Mouse (Mus musculus): ENCODE measurements around the gene Scml4.
A peak's percentile ranks its signal among the peaks of the same experiment; 100 is the strongest.

Gene Scml4

DNA sequence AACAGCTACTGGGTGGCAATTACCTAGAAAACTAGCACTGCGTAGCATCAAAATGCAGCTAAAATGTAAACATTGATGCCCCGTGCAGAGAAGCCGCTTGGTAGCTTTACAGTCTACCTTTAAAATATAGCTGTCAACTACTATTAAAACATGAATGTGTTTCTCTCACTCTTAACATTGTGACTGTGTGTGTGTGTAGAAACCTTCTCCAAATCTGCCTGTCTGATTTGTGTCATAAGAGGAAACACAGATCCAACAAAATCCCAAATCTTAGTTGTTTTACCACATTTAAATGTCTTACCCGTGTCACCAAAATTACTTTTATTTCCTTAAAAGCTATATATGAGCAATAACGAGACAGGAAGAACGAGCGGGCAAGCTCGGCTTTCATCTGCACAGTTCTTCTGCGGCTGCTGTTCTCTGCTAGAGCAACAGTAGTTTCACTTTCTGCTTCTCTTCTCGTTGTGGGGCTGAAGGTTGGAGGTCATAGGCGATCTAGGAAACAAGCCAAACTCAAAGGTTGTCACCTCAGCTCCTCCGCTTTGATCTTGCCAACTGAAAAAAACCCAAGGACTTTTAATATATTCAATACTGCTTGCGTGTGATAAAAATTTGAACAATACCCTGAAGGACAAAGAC lies 2.1 kb downstream of the Scml4 start:
- no peak for DNase-seq

DNA sequence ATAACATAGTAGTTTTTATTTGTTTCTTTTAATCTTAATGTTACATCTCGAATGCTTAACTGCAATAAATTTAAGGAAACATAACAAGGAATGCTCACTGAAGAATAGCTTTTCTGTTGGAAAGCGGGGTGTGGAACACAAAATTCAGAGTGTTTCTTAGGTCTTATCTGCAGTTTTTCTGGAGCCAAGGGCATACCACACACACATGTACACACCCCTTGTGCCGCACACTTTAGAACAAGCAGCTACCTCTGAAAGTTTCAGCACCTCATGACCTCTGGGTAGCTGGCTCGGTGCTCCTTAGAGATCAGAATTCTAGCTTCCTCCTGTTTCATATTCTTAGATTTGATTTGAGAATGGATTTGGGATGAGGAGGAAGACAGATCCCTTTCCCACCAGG lies 2.6 kb downstream of the Scml4 start:
- no peak for DNase-seq

DNA sequence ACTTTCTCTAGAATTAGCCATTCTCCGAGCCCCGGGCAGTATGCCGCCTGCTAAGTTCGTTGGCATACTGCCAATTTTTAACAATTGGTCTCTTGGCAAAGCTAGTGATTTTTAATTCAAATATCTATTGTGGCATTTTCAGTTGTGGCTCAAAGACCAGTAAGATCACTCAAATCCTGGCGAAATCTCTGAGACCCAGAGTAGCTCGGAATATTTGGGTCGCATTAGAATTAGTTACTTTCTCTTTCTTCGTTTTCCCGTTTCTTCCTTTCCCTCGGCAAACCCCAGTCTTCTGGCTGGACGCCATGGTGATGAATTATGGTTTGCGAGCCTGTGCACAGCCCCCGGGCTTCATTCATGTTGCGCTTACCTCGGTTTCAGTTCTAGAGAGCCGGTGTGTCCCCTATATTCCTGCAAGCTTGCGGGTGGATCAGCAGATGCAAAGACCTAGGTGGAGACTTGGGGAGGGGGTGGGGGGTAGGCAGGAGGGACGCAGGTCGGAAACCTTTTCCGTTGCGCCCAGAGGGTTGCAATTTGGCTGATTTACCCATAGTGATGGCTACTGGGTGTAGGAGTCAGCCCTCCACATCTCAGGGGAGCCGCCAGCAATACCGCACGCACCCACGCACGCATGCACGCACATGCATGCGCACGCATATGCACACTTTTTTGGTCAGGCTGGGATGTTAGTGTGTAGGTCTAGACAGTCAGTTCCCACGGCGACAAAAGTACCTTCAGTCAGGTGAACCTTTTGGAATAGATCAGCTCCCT lies 3.6 kb downstream of the Scml4 start:
- peak; percentile 20 for DNase-seq

DNA sequence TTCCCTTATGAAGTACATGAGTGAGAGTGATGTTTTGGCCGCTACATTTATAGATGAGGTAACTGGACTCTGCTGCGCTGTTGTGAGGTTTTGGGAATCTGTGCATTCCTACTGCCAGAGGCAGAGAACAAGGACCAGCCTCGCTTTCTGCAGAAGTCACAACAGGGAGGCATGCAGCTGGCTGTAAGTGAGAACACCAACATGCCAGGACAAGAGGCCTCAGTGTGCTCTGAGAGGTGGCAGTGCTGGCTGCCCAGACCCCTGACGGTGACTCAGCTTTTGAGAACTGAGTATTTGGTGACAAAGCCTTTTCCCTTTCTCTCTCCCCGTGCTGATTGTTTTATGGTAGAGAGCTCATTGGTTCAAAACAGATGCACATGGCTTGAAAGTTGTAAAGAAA lies 4.5 kb downstream of the Scml4 start:
- DNase-seq, result no peak

DNA sequence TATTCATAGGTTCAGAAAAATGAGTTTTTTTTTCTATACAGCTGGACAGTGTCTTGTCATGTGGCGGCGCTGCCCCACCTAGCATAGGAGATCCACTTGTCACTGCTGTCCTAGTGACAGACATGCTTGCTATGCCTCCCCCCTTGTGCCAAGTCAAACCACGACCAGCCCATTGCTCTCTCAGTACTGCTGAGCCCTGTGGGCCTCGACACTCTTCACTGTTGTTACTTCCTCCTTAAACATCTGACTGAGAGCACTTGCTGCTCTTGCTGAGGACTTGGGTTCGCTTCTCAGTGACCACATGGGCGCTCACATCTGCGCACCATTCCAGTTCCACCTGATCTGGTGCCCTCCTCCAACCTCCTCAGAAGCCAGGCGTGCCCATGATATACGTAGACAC lies 8.2 kb downstream of the Scml4 start:
- DNase-seq, result no peak

DNA sequence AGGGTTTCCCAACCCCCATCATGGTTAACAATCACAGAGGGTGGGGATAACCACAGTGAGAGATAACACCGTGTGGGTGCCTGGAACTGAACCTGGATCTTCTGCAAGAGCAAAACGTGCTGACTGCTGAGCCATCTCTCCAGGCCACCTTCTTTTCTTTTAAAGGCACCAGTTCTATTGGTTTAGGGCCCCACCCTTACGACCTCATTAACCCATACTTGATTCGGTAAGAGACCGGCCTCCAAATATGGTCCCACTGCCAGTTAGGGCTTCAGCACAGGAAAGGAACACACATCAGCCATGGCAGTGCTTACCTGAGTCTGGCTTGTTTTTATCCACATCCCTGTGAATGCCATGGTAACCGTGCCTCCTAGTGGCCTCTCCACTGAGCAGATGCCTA lies 9.3 kb downstream of the Scml4 start:
- DNase-seq, result no peak

DNA sequence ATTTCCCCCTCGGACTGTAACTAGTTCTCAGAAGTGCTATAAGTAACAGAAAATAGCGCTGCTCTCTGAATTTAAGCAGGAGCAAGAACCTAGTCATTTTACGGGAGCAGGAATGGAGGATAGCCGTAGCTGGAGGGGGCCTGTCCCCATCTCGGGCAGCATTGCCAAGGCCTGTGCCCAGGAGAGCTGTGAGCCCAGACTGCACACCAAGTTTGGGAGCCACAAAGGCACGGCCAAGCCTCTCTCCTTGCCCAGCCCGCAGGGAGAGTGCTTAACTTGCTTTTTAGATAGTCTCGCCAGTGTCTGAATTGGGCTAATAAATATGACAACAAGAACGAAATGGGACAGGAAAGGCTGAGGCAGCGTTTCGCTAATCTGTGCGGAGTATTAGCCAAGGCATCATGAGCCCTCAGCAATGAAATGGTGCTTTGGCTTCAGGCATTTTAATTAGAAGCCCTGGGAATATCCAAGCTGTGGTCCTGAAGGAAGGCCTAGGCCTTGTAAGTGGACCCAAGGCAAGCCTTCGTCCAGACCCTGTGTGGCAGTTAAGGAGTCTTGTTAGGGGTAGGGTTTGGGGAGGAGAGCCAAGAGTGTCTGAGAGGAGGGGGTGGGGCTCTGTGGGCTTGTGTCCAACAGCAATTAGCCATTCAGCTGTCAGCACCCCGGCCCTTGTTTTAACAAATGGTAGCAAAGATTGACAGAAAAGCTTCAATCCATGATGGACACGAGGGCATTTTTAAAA lies 12.3 kb downstream of the Scml4 start:
- no peak for DNase-seq

DNA sequence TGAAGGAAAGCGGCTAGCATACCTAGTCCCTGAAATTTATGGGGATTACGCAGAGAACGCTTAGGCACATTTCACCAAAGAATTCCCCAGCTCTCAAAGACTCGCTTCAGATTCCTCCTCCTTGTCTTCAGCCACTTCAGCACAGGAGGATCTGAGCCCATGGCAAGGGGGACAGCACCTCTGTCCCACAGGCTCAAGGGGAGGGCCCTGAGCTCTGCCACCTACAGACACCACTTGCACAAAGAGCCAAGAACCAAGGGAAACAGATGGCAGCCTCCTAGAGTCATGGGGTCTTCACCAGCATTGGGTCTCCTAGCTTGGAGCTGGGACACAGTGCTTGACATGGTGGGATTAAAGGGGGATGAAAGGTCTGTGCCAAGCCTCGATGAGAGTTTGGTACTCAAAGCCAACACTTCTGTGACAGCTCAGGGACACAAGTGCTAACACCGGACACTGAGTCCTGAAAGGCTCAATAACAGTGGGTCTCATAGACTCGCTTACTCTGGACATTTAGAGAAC lies 13.0 kb downstream of the Scml4 start:
- no peak for DNase-seq

DNA sequence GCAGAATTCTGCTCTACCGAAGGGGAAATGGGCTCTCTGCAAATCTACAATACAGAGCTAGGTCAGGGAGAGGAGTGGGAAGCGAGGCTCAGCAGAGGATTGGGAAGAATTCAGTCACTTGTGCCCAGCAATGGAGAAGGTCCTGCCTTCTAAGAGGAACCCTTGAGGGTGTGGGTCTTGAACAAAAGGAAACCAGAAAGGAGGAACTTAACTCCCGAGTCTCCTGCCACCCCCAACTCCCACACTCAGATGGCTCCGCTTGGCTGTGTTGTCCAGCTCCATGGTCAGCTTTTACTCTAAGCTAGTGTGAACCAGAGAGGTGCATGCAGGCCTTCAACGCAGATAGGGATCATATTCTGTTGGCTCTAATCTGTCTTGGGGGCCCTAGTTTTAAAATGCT lies 16.0 kb downstream of the Scml4 start:
- no peak for DNase-seq

DNA sequence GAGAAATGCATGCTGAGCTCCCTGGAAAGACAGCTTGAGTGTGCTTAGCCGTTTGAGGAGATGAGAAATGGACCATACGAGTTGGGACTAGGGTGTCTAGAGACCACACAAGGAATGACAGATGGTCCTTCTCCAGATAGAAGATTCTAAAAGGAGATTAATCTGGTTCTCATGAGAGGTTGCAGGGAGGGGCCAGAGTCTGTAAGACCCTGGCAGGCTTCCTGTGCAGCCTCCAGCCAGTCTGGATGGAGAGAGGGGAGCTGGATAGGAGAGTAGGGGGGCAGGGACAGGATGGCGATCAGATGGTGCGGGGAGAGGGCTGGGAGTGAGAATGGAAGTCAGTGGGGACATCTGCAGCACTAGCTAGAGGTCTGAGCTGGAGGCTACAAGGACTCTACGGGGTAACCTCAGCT lies 19.1 kb downstream of the Scml4 start:
- DNase-seq, result no peak

DNA sequence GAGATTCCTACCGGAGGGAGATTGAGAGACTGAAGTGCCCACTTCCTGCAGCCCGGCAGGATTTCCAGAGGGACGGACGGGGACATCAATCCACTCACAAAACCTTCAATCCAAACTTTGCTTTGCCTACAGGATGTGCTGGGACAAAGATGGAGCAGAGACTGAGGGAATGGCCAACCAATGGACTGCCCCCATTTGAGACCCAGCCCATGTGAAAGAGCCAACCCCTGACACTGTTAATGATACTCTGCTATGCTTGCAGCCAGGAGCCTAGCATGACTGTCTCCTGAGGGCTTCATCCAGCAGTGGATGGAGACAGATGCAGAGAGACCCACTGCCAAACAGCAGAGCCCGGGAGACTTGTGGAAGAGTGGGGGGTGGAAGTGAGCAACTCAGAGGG lies 19.5 kb downstream of the Scml4 start:
- no peak for DNase-seq

DNA sequence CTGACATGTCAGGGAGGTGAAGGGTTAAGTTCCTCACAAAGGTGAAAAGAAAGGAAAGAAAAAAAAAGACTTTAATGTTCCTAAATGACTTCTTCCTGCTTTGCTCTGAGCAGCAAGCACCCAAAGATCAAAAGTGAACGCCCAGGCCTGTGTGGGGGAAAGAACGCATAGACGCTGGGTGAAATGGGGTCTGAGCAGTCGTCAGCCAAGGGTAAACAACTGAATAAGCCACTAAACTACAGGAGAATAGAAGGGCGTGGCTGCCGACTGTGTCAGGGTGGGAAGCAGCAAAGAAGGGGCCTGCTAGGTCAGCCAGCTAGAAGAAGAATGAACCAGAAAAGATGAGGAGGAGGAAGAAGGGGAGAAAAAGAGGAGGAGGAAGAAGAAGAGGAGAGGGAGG lies 26.9 kb downstream of the Scml4 start:
- DNase-seq, result no peak

DNA sequence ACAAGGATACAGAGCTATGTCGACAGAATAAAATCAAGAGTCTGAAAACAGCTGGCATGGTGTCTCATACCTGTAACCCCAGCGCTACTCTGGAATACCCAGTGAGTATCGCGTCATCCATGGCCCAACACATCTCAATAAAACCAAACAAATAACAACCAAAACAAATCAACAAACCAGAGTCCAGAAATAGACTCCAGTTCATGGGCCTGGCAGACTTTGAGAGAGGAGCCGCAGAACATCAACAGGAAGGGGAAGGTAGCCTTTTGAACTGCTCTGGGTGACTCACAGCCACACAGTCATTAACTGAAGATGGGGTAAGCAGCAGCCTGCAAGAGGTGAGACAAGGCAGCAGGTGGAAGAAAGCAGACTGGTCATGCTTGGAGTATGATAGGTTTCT lies 28.1 kb downstream of the Scml4 start:
- no peak for DNase-seq

DNA sequence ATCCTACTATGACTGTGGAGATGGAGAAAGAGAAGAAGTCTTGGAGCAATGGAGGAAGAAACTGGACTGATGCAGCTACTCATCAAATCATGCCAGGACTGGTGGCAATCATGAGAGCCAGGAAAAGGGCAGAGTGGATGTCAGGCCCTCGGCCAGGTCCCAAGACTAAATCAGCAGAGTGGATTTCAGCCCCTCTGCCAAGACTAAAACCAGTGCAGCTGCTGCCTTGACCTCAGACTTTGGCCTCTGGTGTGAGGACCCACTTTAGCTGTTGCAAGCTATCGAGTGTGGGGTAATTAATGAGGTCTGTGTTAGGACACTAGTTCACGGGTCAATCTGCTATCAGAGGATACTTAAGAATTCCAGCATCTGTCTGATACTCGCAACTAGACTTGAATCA lies 30.2 kb downstream of the Scml4 start:
- DNase-seq, result no peak

DNA sequence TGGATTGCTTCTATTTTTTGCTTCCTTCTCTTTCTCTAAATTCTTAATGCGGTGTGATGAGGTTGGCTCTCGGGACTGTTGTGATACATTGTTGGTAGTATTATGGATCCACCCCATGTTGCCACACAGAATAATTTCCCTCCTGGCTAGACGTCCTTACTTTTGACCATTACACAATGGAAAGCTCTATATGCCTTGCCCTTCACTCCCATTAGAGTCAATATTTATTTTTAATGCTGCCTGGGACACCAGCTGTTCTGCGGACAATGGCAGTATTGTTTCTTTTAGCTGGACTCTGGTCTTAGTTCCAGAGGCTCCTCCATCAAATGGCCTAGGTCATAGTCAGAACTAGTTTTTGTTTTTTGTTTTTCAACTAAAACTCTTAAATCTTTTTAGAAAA lies 32.1 kb downstream of the Scml4 start:
- DNase-seq, result no peak

DNA sequence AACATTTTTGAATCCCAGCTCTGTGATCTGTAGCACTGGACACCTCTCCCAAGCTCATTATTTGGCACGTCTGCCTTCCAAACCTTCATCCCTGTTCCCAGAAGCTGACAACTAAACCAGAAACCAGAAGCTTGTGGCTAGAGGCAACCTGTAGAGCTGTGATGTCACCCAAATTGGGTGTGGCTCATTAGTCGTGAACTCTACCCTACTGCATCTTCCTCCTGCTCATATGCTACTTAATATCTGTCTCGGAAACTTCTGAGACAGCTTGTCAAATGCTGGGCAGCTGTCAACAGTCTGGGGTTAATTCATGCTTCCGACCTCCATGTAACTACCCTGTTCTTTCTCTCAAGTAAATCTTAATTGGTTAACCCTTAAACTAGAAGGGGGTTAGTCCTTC lies 32.8 kb downstream of the Scml4 start:
- no peak for DNase-seq

DNA sequence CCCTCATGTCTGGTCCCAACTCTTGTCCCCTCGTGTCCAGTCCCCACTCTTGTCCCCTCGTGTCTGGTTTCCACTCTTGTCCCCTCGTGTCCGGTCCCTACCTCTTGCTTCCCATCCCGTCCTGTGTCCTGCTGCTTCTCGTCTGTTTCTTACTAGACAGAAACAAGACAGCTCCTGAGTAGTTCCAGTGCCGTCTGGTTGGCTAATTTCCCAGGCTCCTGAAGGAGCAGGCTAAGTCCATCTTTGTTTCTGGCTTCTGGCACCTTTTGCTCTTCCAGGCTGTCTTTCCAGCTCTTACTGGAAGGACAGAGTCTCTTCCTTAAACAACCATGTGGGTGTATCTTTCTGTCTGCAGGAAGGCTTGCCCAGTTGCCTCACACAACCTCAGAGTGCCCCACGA lies 33.7 kb downstream of the Scml4 start:
- DNase-seq, result no peak

DNA sequence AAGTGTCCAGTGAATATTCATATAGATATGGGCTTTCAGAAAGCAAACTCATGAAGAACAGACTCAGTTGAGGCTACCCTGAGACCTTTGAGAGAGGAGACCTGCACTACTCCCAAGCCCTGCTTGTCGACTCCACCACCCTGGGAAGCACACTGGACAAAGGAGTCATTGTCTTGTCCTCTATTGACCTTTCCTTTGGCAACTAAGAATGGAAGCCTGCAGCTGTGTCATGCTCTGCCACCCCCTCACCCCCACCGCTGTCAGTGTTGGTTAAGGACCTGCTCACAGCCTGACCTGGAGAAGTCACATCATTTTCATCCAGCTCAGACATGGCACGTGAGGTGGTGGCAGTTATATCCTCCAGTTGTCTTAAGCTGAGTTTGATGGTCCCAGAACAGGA lies 34.1 kb downstream of the Scml4 start:
- DNase-seq, result no peak

DNA sequence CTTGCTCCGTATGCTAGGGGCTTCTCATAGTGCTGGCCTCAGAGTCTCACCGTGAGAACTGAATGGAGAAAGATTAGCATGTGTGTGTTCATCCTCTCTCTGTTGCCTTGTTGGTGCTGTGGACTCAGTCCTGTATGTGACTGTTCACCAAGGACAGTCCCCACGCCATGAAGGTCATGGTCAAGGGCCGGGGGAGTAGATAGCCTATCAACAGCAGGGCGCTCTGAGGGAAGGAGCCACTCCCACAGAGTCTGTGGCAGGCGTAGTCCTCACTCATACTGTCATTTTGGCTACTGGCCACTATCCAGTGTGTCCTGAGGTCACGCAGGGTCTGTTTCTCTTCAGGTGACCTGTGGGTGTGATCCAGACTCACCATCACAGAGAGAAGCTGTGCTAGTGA lies 34.5 kb downstream of the Scml4 start:
- DNase-seq, result no peak

DNA sequence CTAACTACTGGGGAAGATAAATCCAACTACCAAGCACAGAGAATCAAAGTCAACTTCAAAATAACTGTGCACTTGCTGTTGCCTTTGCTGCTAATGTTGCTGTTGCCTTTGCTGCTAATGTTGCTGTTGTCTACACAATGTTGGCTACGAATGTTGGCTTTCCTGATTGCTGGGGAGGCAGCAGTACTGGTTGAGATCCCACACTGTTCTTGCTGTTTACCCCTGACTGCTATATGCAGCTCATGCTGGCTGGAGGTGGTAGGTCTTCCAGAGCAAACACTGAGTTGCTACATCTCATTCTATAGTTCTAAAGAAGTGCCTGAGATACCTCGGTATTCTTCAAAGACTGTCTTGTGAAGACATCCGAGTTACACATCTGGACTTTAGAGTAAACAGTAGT lies 36.5 kb downstream of the Scml4 start:
- DNase-seq, result no peak

DNA sequence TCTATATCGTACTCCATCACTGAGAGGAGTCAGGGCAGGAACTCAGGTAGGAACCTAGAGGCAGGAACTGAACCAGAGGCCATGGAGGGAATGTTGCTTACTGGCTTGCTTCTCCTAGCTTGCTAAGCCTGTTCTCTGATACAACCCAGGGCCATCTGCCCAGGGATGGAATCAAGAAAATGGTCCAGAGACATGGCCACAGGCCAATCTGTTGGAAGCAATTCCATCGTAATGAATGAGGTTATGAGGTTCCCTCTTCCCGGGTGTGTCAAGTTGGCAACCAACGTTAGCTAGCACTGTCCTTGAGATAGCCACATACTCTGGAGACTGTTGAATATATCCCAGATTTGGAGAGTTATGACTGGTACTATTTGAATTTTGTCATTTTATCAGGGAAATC lies 37.0 kb downstream of the Scml4 start:
- no peak for DNase-seq

DNA sequence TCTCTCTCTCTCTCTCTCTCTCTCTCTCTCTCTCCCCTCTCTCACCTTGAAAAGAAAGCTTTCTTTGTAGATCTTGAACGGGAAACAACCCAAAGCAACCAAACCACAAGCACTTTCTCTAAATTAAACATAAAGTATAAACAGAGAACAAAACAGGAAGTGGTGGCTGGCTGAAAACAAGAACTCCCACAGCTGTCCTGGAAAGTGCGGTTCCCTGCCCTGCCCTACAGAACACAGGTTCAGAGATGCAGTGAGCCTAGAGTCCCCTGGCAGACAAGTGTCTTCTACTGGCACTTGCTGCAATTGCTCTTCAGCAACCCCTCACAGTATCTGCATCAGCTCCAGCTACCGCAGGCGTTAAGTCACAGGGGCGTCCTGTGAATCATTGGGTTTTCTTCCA lies 37.5 kb downstream of the Scml4 start:
- DNase-seq, result no peak

DNA sequence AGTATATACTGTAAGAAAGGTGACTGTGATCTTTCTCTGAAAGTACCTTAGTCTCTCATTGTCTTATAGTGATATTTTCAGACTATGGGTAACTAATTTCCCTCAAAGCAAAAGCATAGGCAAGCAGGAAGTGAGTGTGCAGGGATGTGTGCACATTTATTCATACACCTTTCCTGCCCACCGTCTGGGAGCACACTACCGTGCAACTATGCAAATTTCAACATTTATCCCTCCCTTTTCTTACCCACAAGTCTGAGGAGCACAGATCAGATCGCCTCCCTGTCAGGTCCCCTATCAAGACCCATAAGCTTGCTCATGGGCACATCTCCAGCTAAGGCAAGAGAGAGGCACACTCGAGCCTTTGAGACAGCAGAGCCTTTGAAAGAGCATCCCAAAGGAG lies 41.2 kb downstream of the Scml4 start:
- DNase-seq, result no peak

DNA sequence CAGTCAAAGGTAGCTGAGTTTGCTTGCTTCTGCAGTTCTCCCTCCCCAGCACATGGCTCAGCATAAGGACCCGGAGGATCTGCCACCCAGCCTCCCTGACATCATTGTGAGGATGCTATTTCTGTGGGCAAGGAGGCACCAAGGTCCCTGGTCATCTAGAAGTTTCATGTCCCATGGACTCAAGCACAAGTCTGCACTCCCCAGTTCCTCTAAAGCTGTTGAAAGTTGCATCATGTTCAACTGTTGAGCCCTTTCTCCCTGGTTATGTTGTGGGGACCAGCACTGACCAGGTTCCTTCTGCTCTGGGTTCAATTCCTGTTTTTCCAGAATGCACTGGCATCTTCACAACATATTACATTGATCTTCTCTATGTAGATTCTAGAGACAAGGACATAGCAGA lies 42.9 kb downstream of the Scml4 start:
- DNase-seq, result no peak

All from cerebellum, adult 8-10 months (tissue).